In the genomic region with DNA sequence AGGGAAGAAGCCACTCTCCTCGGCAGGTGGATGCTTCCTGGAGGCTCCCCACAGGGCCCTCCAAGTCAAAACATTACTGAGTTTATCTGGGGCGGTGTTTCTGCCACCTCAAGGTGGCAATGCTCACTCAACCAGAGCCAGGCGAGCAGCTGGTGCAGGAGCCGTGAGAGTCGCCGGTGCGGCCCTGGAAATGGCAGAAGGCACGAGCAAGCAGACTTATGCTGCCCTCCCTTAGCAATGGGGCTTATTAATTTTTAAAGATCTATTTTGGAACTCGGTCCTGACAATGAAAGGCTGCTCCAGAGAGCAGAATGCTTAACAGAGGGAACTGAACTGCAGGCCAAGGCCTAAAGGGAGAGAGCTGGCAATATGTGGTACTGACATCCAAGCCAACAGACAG, we compare ENCODE assay signal across 19 mouse cellular contexts. TPM values are rescaled to one million over a fixed set of nuclear protein-coding genes. Genes with fewer than 3 reads are reported as not detected.
DNase-seq lines count a peak whose midpoint lies in the region; ATAC-seq lines count a peak whose summit lies in the region.
"Had no signal": no experiment of that assay in that cellular context is flagged by ENCODE, and none has a peak within 500 bp of the region (broad histone marks: within the 10 kb centered on the region; RNA-seq: fewer than 3 reads in every experiment).

No protein-coding gene starts in this region.

- H3K4me3 ChIP-seq in heart, embryonic 16.5 days (ENCODE audit: low read length) = no peak overlapping the region
- H3K4me3 ChIP-seq: embryonic facial prominence, embryonic 13.5 days; hindbrain, embryonic 15.5 days; left cerebral cortex, adult 2 months; neural tube, embryonic 13.5 days had no signal

- H3K9ac ChIP-seq in heart, embryonic 16.5 days (ENCODE audit: low read length) = no peak overlapping the region
- H3K9ac ChIP-seq: embryonic facial prominence, embryonic 13.5 days; hindbrain, embryonic 15.5 days; neural tube, embryonic 13.5 days had no signal

- no peak for ATAC-seq in heart, embryonic 16.5 days (replicated peaks; ENCODE audit: extremely low read depth, insufficient read depth, low FRiP score)

- no peak for DNase-seq in heart, postnatal 10 days
- DNase-seq in A20 (ENCODE audit: low read depth, low spot score) = peak; percentile 83
- DNase-seq in cerebellum, adult 11-12 months = peak; percentile 84
- DNase-seq in cerebellum, postnatal 36 days = peak; percentile 72 to 76
- no peak for DNase-seq in thymus, postnatal 14 days
- no peak for DNase-seq in ovary, postnatal 10 days (ENCODE audit: low spot score)
- DNase-seq: adrenal gland, adult 2 months; lung, postnatal 14 days; thymus, postnatal 25 days had no signal

- WGBS in heart, embryonic 16.5 days = 82% methylated on average over 9 of the region's 9 CpGs

- H3K27me3 ChIP-seq in heart, embryonic 16.5 days (ENCODE audit: control insufficient read depth, insufficient read depth, low read length) = no peaks in the 10 kb centered on the region
- H3K27me3 ChIP-seq: embryonic facial prominence, embryonic 13.5 days; hindbrain, embryonic 15.5 days; neural tube, embryonic 13.5 days had no signal

- H3K27ac ChIP-seq in heart, embryonic 16.5 days (ENCODE audit: low read length) = 0 out of 2 replicates have a peak overlapping the region, but pooled peaks have one; percentile 4
- H3K27ac ChIP-seq: embryonic facial prominence, embryonic 13.5 days; hindbrain, embryonic 15.5 days; left cerebral cortex, adult 2 months; neural tube, embryonic 13.5 days had no signal

- no peaks in the 10 kb centered on the region for H3K9me3 ChIP-seq in heart, embryonic 16.5 days (replicated peaks; ENCODE audit: control insufficient read depth, low read length)
- H3K9me3 ChIP-seq: embryonic facial prominence, embryonic 13.5 days; hindbrain, embryonic 15.5 days; neural tube, embryonic 13.5 days had no signal

- peaks cover 18% of the 10 kb centered on the region for H3K4me1 ChIP-seq in heart, embryonic 16.5 days (ENCODE audit: control insufficient read depth, insufficient read depth, low read length)
- H3K4me1 ChIP-seq: embryonic facial prominence, embryonic 13.5 days; hindbrain, embryonic 15.5 days; neural tube, embryonic 13.5 days had no signal

- H3K36me3 ChIP-seq in heart, embryonic 16.5 days (ENCODE audit: control insufficient read depth, insufficient read depth) = peaks cover 27% of the 10 kb centered on the region

- H3K4me2 ChIP-seq in heart, embryonic 16.5 days (ENCODE audit: low read depth, low read length) = no peak overlapping the region
- H3K4me2 ChIP-seq: embryonic facial prominence, embryonic 13.5 days; hindbrain, embryonic 15.5 days; neural tube, embryonic 13.5 days had no signal

- intact Hi-C loops in heart, postnatal 10 days (cut with DNase I) = no loop called here

RNA-seq across cellular contexts. Expression of a gene that starts 18.9 kb away (rescaled TPM):
- 1.1 and 1.4 TPM in 2 replicates for polyA plus RNA-seq in heart, embryonic 16.5 days (2015; fragmentation: Nextera tagmentation; extraction: Ambion mirVana)
- total RNA-seq in heart, postnatal 10 days (2021) = 1 to 10 TPM in 1 of 2 experiments, not detected in 1; 1.1 TPM
- total RNA-seq: adrenal gland, adult 2 months; monocyte, adult 5-6 weeks had no signal
- polyA plus RNA-seq: embryonic facial prominence, embryonic 13.5 days; gonadal fat pad, adult 2 months; liver, embryonic 16.5 days; small intestine, adult 2 months; stomach, embryonic 16.5 days had no signal

RNA-seq across cellular contexts. Expression of a gene that starts 19.0 kb away (rescaled TPM):
- polyA plus RNA-seq in heart, embryonic 16.5 days (2015; fragmentation: Nextera tagmentation; extraction: Ambion mirVana) = 1,916 and 1,999 TPM in 2 replicates
- total RNA-seq in heart, postnatal 10 days (2021) = 1,000 to 10,000 TPM; 7,205 to 8,003 TPM

RNA-seq across cellular contexts. Expression of a gene that starts 32.4 kb away (rescaled TPM):
- 44.1 and 48.7 TPM in 2 replicates for polyA plus RNA-seq in heart, embryonic 16.5 days (2015; fragmentation: Nextera tagmentation; extraction: Ambion mirVana)
- total RNA-seq in heart, postnatal 10 days (2021) = 10 to 100 TPM; 24.6 to 25.4 TPM

RNA-seq across cellular contexts. Expression of a gene that starts 32.6 kb away (rescaled TPM):
- polyA plus RNA-seq in heart, embryonic 16.5 days (2015; fragmentation: Nextera tagmentation; extraction: Ambion mirVana) = 71.4 and 73.1 TPM in 2 replicates
- 10 to 100 TPM; 26.1 to 29.9 TPM for total RNA-seq in heart, postnatal 10 days (2021)

RNA-seq across cellular contexts. Expression of a gene that starts 48.4 kb away (rescaled TPM):
- polyA plus RNA-seq in heart, embryonic 16.5 days (2015; fragmentation: Nextera tagmentation; extraction: Ambion mirVana) = 5.4 and 6.4 TPM in 2 replicates
- total RNA-seq in heart, postnatal 10 days (2021) = 1 to 10 TPM; 3.0 to 3.1 TPM
- total RNA-seq: monocyte, adult 5-6 weeks had no signal

Comparison
In these comparisons a context has a peak if more than half of its experiments do, and no peak if none do; other contexts are left out.
1. DNase-seq: peak in A20 (single experiment), cerebellum, adult 11-12 months (single experiment) and cerebellum, postnatal 36 days (2 of 2); none in heart, postnatal 10 days (0 of 2), thymus, postnatal 14 days (single experiment) and ovary, postnatal 10 days (single experiment).